Mouse (Mus musculus): ENCODE measurements around the gene Cux2. TPM values are rescaled to one million over a fixed set of nuclear protein-coding genes. Genes with fewer than 3 reads are reported as not detected.

Gene Cux2
- polyA plus RNA-seq, 1 experiment from 2014 or later = 2.3 TPM

- Histone ChIP-seq H3K27me3 (ENCODE audit: control insufficient read depth, insufficient read depth, low read depth, low read length) (no peaks in the 10 kb centered on the region), H3K9ac (ENCODE audit: low read length) (peak overlapping the region; percentile 88), H3K9me3 (ENCODE audit: control insufficient read depth, low read length) (no peaks in the 10 kb centered on the region), H3K27ac (ENCODE audit: low read length) (peak overlapping the region; percentile 47), H3K4me2 (ENCODE audit: low read depth, low read length) (peak overlapping the region; percentile 85), H3K4me1 (replicated peaks; ENCODE audit: control insufficient read depth, insufficient read depth, low read length) (peaks cover 52% of the 10 kb centered on the region), H3K4me3 (ENCODE audit: low read length) (peak overlapping the region; percentile 82), H3K36me3 (ENCODE audit: control insufficient read depth, insufficient read depth, low read length) (no peaks in the 10 kb centered on the region)
- WGBS = 21% methylated on average over 12 of the region's 12 CpGs
- ATAC-seq (ENCODE audit: low read depth) = no peak
Measured at GRCm38 (mm10) chr5:121834991-121835747, 214.7 kb downstream of the Cux2 start.

DNA sequence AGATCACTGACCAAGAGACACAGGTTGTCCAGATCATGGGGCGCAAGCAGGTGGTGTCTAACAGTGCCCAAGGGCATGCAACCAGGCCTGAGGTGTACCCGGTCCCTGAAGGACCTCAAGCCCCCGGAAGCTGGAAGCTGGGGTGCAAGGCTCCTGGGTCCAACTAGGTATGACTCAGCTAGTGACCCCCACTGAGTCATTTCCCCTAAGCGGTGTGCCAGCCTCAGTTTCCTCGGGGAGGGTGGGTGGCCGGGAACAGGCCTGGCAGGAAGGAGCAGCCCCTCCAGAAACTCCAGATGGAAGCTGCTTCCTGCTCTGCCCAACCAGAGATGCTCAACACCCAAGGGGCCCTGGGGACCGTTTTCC is 215.7 kb downstream of the Cux2 start:
- H3K9ac ChIP-seq (ENCODE audit: low read length) = no peak overlapping the region; the same call in 1 of the 2 replicates
- H3K36me3 ChIP-seq (ENCODE audit: control insufficient read depth, insufficient read depth, low read length) = no peaks in the 10 kb centered on the region
- no peak for ATAC-seq (ENCODE audit: low read depth)
- H3K9me3 ChIP-seq (ENCODE audit: control insufficient read depth, low read length) = no peaks in the 10 kb centered on the region
- peak overlapping the region; percentile 82 for H3K4me3 ChIP-seq (ENCODE audit: low read length)
- H3K27me3 ChIP-seq (ENCODE audit: control insufficient read depth, insufficient read depth, low read depth, low read length) = no peaks in the 10 kb centered on the region; the same call in 1 of the 2 replicates
- 49% methylated on average over 7 of the region's 7 CpGs for WGBS
- peak overlapping the region; percentile 85 for H3K4me2 ChIP-seq (ENCODE audit: low read depth, low read length)
- H3K4me1 ChIP-seq (replicated peaks; ENCODE audit: control insufficient read depth, insufficient read depth, low read length) = peaks cover 51% of the 10 kb centered on the region
- H3K27ac ChIP-seq (ENCODE audit: low read length) = peak overlapping the region; percentile 62

GRCm38 (mm10) chr5:121833572-121834240 is 216.2 kb downstream of the Cux2 start:
- H3K27ac ChIP-seq (ENCODE audit: low read length) = peak overlapping the region; percentile 67
- H3K4me1 ChIP-seq (replicated peaks; ENCODE audit: control insufficient read depth, insufficient read depth, low read length) = peaks cover 50% of the 10 kb centered on the region
- WGBS = 29% methylated on average over 10 of the region's 10 CpGs

GRCm38 (mm10) chr5:121833159-121833558 is 216.7 kb downstream of the Cux2 start:
- peak overlapping the region; percentile 67 for H3K27ac ChIP-seq (ENCODE audit: low read length)
- WGBS = 79% methylated on average over 2 of the region's 2 CpGs
- H3K4me2 ChIP-seq (ENCODE audit: low read depth, low read length) = peak overlapping the region; percentile 85
- H3K4me3 ChIP-seq (ENCODE audit: low read length) = no peak overlapping the region; the same call in 1 of the 2 replicates
- no peak for ATAC-seq (ENCODE audit: low read depth)
- peaks cover 4% of the 10 kb centered on the region for H3K36me3 ChIP-seq (ENCODE audit: control insufficient read depth, insufficient read depth, low read length)
- H3K9ac ChIP-seq (ENCODE audit: low read length) = no peak overlapping the region
- no peaks in the 10 kb centered on the region; the same call in 1 of the 2 replicates for H3K27me3 ChIP-seq (ENCODE audit: control insufficient read depth, insufficient read depth, low read depth, low read length)
- peaks cover 50% of the 10 kb centered on the region for H3K4me1 ChIP-seq (replicated peaks; ENCODE audit: control insufficient read depth, insufficient read depth, low read length)
- H3K9me3 ChIP-seq (ENCODE audit: control insufficient read depth, low read length) = no peaks in the 10 kb centered on the region

More at GRCm38 (mm10) chr5:121833572-121834240, 216.2 kb downstream of the Cux2 start:
- Histone ChIP-seq H3K4me2 (ENCODE audit: low read depth, low read length) (peak overlapping the region; percentile 85), H3K4me3 (ENCODE audit: low read length) (peak overlapping the region; percentile 82), H3K9me3 (ENCODE audit: control insufficient read depth, low read length) (no peaks in the 10 kb centered on the region), H3K36me3 (ENCODE audit: control insufficient read depth, insufficient read depth, low read length) (no peaks in the 10 kb centered on the region), H3K9ac (ENCODE audit: low read length) (peak overlapping the region; percentile 38; the same call in 1 of the 2 replicates), H3K27me3 (ENCODE audit: control insufficient read depth, insufficient read depth, low read depth, low read length) (no peaks in the 10 kb centered on the region; the same call in 1 of the 2 replicates)
- ATAC-seq (ENCODE audit: low read depth) = peak; percentile 24

- Histone ChIP-seq H3K4me3 (ENCODE audit: low read length) (0 out of 2 replicates have a peak overlapping the region, but pooled peaks have one; percentile 10), H3K27ac (ENCODE audit: low read length) (peak overlapping the region; percentile 70), H3K27me3 (ENCODE audit: control insufficient read depth, insufficient read depth, low read depth, low read length) (no peaks in the 10 kb centered on the region; the same call in 1 of the 2 replicates), H3K4me2 (ENCODE audit: low read depth, low read length) (peak overlapping the region; percentile 85; the same call in 1 of the 2 replicates), H3K36me3 (ENCODE audit: control insufficient read depth, insufficient read depth, low read length) (peaks cover 8% of the 10 kb centered on the region), H3K9me3 (ENCODE audit: control insufficient read depth, low read length) (no peaks in the 10 kb centered on the region), H3K9ac (ENCODE audit: low read length) (0 out of 2 replicates have a peak overlapping the region, but pooled peaks have one; percentile 39), H3K4me1 (replicated peaks; ENCODE audit: control insufficient read depth, insufficient read depth, low read length) (peaks cover 44% of the 10 kb centered on the region)
- WGBS = 60% methylated on average over 6 of the region's 6 CpGs
- ATAC-seq (ENCODE audit: low read depth) = peak; percentile 23
Measured at GRCm38 (mm10) chr5:121832376-121833155, 217.3 kb downstream of the Cux2 start.

DNA sequence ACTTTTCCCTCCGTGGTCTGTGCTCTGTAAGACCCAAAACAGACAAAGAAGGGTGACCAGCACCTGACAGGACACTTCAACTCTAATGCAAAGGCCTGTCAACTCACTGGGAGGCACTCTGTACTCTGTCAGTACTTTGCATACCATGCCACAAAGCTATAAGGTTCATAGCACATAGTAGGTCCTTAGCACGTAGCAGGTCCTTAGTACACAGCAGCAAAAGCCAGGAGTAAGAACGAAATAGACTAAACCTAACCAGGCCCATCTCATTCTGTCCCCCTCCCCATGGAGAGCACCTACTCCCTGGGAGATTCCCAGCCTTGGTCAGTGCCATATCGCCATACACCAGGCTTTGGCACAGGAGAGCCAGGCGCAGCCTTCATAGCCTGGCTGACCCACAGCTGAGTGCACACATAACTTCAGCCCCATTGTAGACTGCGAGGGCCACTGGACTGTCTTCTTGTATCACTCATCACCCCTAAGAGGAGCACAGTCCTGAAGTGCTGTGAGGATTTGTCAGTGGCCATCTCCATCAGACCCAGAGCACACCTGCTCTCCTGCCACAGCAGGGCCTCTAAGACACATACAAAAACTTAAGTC is 218.8 kb downstream of the Cux2 start:
- no peak overlapping the region for H3K4me2 ChIP-seq (ENCODE audit: low read depth, low read length)
- no peaks in the 10 kb centered on the region for H3K9me3 ChIP-seq (ENCODE audit: control insufficient read depth, low read length)
- no peaks in the 10 kb centered on the region; the same call in 1 of the 2 replicates for H3K27me3 ChIP-seq (ENCODE audit: control insufficient read depth, insufficient read depth, low read depth, low read length)
- no peak overlapping the region for H3K4me3 ChIP-seq (ENCODE audit: low read length)
- peaks cover 43% of the 10 kb centered on the region for H3K4me1 ChIP-seq (replicated peaks; ENCODE audit: control insufficient read depth, insufficient read depth, low read length)
- no peak overlapping the region for H3K27ac ChIP-seq (ENCODE audit: low read length)
- WGBS = 87% methylated on average over 6 of the region's 6 CpGs
- ATAC-seq (ENCODE audit: low read depth) = no peak
- peaks cover 8% of the 10 kb centered on the region for H3K36me3 ChIP-seq (ENCODE audit: control insufficient read depth, insufficient read depth, low read length)
- no peak overlapping the region for H3K9ac ChIP-seq (ENCODE audit: low read length)

DNA sequence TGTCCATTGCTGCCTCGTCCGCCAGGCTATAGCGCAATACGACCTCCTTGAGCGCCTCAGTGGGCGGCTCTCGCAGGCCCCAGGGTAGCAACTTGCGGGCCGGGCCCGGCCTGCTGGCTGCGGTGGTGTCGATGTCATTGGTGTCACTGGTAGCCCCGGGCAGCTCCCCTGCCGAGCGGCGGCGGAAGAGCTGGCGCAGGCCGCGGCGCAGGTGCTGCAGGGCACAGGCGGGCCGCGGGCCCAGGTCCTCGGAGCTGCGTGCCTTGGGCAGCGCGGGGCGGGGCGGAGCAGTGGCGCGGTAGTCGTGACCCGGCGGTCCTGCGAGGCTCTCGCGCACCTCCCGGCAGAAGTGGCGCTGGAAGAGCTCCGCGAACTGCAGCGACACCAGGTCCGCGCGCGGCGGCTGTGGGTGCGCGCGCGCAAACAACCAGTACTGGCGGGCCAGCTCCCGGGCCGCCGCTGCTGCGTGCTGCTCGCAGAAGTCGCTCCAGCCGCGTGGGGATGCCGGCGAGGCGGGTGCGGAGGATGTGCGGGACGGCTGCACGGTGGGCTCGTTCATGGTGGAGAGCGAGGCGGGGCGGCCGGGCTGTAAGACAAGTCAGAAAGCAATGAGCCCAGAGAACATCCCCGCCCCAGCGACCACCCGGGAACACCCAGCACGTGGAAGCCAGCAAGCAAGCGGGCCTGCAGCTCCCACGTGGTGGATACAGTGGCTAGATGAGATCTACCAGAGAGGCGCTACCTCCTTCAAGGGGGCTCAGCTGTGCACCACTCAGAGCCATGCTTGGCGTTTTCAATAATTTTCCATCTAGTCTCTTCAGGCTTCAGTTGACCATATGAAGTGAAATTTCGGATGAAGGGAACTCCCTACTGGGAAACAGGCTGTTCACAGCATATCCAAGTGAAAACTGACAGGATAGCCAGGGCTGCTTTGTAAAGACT is 221.1 kb downstream of the Cux2 start:
- 16% methylated on average over 78 of the region's 82 CpGs for WGBS
- peak; percentile 11 for ATAC-seq (ENCODE audit: low read depth)
- Histone ChIP-seq H3K9ac (ENCODE audit: low read length) (peak overlapping the region; percentile 48; the same call in 1 of the 2 replicates), H3K9me3 (ENCODE audit: control insufficient read depth, low read length) (no peaks in the 10 kb centered on the region), H3K4me2 (ENCODE audit: low read depth, low read length) (peak overlapping the region; percentile 69), H3K4me1 (replicated peaks; ENCODE audit: control insufficient read depth, insufficient read depth, low read length) (peaks cover 29% of the 10 kb centered on the region), H3K27me3 (ENCODE audit: control insufficient read depth, insufficient read depth, low read depth, low read length) (no peaks in the 10 kb centered on the region; the same call in 1 of the 2 replicates), H3K36me3 (ENCODE audit: control insufficient read depth, insufficient read depth, low read length) (peaks cover 8% of the 10 kb centered on the region), H3K27ac (ENCODE audit: low read length) (no peak overlapping the region), H3K4me3 (ENCODE audit: low read length) (peak overlapping the region; percentile 42)

GRCm38 (mm10) chr5:121827876-121828275 is 222.0 kb downstream of the Cux2 start:
- Histone ChIP-seq H3K4me1 (replicated peaks; ENCODE audit: control insufficient read depth, insufficient read depth, low read length) (peaks cover 21% of the 10 kb centered on the region), H3K27ac (ENCODE audit: low read length) (no peak overlapping the region), H3K4me3 (ENCODE audit: low read length) (no peak overlapping the region), H3K27me3 (ENCODE audit: control insufficient read depth, insufficient read depth, low read depth, low read length) (no peaks in the 10 kb centered on the region; the same call in 1 of the 2 replicates), H3K36me3 (ENCODE audit: control insufficient read depth, insufficient read depth, low read length) (peaks cover 8% of the 10 kb centered on the region), H3K9me3 (ENCODE audit: control insufficient read depth, low read length) (no peaks in the 10 kb centered on the region), H3K9ac (ENCODE audit: low read length) (no peak overlapping the region), H3K4me2 (ENCODE audit: low read depth, low read length) (no peak overlapping the region)
- 78% methylated on average over 4 of the region's 4 CpGs for WGBS
- ATAC-seq (ENCODE audit: low read depth) = no peak
